Mouse (Mus musculus) kidney, adult 8-10 months (tissue): ENCODE results near the gene Limk1.

Experiments used
- DNase-seq, 2 experiments: peaks; one replicate each; pipeline ENCODE4 v3.0.0; 2022

Gene Limk1

DNA sequence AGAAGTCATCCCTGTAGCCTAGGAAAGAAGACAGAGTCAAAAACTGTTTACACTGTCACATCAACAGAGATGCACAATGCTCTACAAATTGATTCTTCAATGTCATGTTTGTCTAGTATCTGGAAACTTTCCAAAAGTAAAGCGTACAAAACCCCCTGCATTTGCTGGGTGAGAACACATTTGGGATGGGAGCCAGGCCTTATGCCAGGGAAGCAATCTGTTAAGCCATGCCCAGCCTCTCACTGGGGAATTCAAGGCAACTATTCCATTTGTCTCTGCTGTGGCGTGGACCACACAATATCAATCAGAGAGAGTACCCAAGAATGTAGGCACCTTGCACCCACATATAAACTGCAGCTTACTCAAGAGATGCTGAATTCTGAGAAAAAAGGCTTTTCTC, 66.3 kb downstream of the Limk1 start:
- no peak for DNase-seq

DNA sequence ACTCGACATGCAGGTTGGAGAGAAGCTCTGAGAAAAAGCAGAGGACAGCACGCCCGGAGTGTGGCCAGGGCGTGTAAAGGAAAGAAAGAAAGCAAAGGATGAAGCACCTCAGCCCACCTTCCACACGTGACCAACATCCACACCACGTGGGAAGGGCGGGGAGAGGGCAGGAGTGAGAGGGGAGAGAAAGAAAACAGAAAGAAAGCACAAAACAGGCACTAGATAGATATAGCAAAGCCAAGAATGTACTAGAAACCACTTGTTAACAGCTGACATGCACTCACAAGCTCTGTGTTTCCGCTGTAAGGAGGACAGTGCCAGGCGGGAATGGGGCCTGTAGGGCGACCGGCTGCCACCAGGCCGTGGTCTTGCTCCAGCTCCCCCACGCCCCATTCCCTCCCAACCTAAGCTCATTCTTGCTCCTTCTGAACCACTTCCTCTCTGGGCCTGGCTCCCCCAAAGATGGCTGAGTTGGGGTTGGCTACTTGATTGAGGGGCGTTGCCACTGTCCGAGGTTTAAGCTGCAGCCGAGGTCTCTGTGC, 67.2 kb downstream of the Limk1 start:
- DNase-seq: no peak

GRCm38 (mm10) chr5:134620457-134620856, 67.9 kb downstream of the Limk1 start:
- no peak for DNase-seq

GRCm38 (mm10) chr5:134617071-134617470, 71.3 kb downstream of the Limk1 start:
- peak; percentile 40 to 72 for DNase-seq

DNA sequence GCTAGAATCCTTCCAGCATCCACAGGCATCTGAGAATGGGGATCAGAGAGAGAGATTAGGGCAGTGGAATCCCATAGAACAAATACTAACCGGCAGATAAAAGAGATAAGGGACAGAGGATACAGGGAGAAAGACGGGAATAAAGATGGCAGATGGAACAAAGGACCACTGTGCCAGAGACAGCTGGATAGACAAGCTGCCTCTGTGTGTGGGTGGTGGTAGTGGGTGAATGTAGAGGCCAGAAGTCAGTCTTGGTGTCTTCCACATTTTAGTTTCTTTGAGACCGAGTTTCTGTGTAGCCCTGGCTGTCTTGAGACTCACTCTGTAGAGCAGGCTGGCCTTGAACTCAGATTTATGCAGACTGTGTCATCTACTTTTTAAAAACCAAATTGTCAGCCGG, 72.6 kb downstream of the Limk1 start:
- no peak for DNase-seq

DNA sequence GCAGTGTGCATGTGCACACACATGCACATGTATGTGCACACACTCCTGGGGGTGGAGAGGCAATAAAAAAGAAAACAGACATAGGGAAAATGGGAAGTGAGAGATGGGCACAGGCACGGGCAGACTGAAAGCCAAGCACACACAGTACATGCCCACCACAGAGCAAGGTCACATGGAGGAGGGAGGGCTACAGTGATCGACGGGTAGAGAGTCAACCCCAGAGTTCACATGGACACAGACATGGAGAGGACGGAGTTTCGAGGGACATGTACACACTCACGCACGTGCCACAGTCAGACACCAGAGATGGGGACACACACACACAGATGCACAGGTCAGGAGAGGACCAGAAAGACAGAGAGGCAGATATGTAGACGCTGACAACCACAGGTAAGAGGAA, 73.0 kb downstream of the Limk1 start:
- no peak for DNase-seq

DNA sequence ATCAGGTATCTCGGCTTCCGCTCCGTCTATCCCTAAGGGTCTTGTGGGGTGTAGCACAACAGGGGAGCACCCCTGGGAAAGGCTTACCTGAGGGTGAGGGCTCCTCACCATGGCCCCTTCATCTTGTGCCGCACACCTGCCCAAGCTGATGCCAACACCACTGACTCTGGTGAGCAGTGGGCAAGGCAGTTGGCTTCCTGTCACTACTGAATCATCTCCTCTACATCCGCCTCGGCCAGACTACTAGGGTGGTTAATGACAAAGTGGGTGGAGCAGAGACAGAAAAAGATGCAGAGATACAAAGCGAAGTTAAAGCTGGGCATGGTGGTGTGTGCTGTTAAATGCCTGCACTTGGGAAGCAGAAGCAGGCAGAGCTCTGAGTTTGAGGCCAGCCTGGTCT, 73.6 kb downstream of the Limk1 start, which contains the start of gene Lat2:
Gene Lat2, minus strand, starts transcription at position 224 of the 400 bp plus-strand sequence.
- DNase-seq: no peak

- DNase-seq: no peak
Observed at GRCm38 (mm10) chr5:134614296-134614695, 74.1 kb downstream of the Limk1 start.

- no peak for DNase-seq
Observed at GRCm38 (mm10) chr5:134613727-134614126, 74.7 kb downstream of the Limk1 start.

- DNase-seq: no peak
Observed at GRCm38 (mm10) chr5:134611810-134612521, 76.4 kb downstream of the Limk1 start.

DNA sequence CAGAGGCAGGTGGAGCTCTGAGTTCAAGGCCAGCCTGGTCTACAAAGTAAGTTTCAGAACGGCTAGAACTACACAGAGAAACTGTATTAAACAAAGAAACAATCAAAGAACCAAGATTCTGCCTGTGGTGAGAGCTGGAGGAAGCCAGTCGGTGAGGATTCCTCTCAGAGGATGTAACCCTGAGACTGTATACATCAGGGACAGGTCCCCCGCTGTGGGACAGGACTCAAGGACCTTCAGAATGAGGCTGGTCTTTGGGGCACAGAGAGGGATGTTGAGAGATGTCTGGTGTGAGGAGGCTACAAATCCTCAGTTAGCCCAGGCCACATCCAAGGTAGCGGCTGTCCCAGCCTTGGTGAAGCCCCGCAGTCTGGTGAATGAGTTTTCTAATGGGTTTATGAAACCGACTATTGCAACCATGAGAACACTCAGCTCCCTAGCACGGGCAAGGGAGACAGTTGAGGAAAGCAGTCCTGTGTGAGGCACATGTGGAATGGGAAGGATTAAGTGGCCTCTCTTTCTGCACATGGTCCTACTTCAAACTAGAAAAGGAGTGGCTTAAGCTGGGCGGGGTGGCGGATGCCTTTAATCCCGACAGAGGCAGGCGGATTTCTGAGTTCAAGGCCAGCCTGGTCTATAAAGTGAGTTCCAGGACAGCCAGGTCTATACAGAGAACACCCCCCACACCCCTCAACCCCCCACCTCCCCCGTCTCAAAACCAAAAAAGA, 78.3 kb downstream of the Limk1 start:
- DNase-seq: no peak

- DNase-seq: no peak
Observed at GRCm38 (mm10) chr5:134607121-134607520, 81.3 kb downstream of the Limk1 start.

GRCm38 (mm10) chr5:134606314-134606713, 82.1 kb downstream of the Limk1 start:
- DNase-seq: no peak
